In genomic region chr6:88444076-88444750, GRCm38 (mm10) we compare ENCODE assay signal across 31 mouse cellular contexts. TPM values are rescaled to one million over a fixed set of nuclear protein-coding genes. Genes with fewer than 3 reads are reported as not detected.
DNase-seq lines count a peak whose midpoint lies in the region; ATAC-seq and TF ChIP-seq lines count a peak whose summit lies in the region.
"Had no signal": no experiment of that assay in that cellular context is flagged by ENCODE, and none has a peak within 500 bp of the region (broad histone marks: within the 10 kb centered on the region; RNA-seq: fewer than 3 reads in every experiment).

No protein-coding gene starts in this region.

- TF ChIP-seq CTCF in stomach, postnatal 0 days (IDR thresholded peaks at IDR 0.05; ENCODE audit: low read depth): no peak

- H3K4me3 ChIP-seq in kidney, embryonic 14.5 days (ENCODE audit: low read length): no peak overlapping the region
- no peak overlapping the region for H3K4me3 ChIP-seq in liver, embryonic 13.5 days (replicated peaks)
- no peak overlapping the region for H3K4me3 ChIP-seq in stomach, postnatal 0 days (ENCODE audit: low read depth, low read length)
- H3K4me3 ChIP-seq in forebrain, embryonic 15.5 days: no peak overlapping the region
- H3K4me3 ChIP-seq: forebrain, embryonic 13.5 days; heart, adult 2 months; heart, embryonic 12.5 days; hindbrain, embryonic 13.5 days; limb, embryonic 15.5 days; lung, embryonic 15.5 days had no signal

- H3K9me3 ChIP-seq in kidney, embryonic 14.5 days (ENCODE audit: control insufficient read depth, low read length): no peaks in the 10 kb centered on the region
- no peaks in the 10 kb centered on the region for H3K9me3 ChIP-seq in liver, embryonic 13.5 days (replicated peaks)
- no peaks in the 10 kb centered on the region for H3K9me3 ChIP-seq in stomach, postnatal 0 days (ENCODE audit: control insufficient read depth, low read length)
- no peaks in the 10 kb centered on the region for H3K9me3 ChIP-seq in forebrain, embryonic 15.5 days
- H3K9me3 ChIP-seq: embryonic facial prominence, embryonic 10.5 days; embryonic facial prominence, embryonic 15.5 days; forebrain, embryonic 13.5 days; heart, embryonic 12.5 days; hindbrain, embryonic 13.5 days; limb, embryonic 10.5 days; limb, embryonic 15.5 days; lung, embryonic 15.5 days had no signal

- H3K27ac ChIP-seq in kidney, embryonic 14.5 days (ENCODE audit: low read depth, low read length): no peak overlapping the region
- H3K27ac ChIP-seq in liver, embryonic 13.5 days: peak overlapping the region; percentile 3; the same call in 1 of the 2 replicates
- no peak overlapping the region for H3K27ac ChIP-seq in stomach, postnatal 0 days (replicated peaks)
- H3K27ac ChIP-seq in forebrain, embryonic 15.5 days (replicated peaks): no peak overlapping the region
- H3K27ac ChIP-seq: embryonic facial prominence, embryonic 10.5 days; embryonic facial prominence, embryonic 15.5 days; forebrain, embryonic 13.5 days; heart, adult 2 months; hindbrain, embryonic 13.5 days; limb, embryonic 10.5 days; limb, embryonic 15.5 days; lung, embryonic 15.5 days had no signal

- H3K9ac ChIP-seq in kidney, embryonic 14.5 days (ENCODE audit: low read depth, low read length): no peak overlapping the region
- no peak overlapping the region for H3K9ac ChIP-seq in liver, embryonic 13.5 days
- no peak overlapping the region for H3K9ac ChIP-seq in stomach, postnatal 0 days (ENCODE audit: low read length)
- no peak overlapping the region for H3K9ac ChIP-seq in forebrain, embryonic 15.5 days (replicated peaks)
- H3K9ac ChIP-seq: embryonic facial prominence, embryonic 15.5 days; forebrain, embryonic 13.5 days; heart, embryonic 12.5 days; hindbrain, embryonic 13.5 days; limb, embryonic 15.5 days; lung, embryonic 15.5 days had no signal

- 77% methylated on average over 7 of the region's 7 CpGs for WGBS in kidney, embryonic 14.5 days
- WGBS in liver, embryonic 13.5 days (ENCODE audit: insufficient replicate concordance): 74% methylated on average over 7 of the region's 7 CpGs
- 61% methylated on average over 7 of the region's 7 CpGs for WGBS in stomach, postnatal 0 days
- 90% methylated on average over 7 of the region's 7 CpGs for WGBS in forebrain, embryonic 15.5 days

- no peaks in the 10 kb centered on the region for H3K36me3 ChIP-seq in kidney, embryonic 14.5 days (ENCODE audit: control insufficient read depth, insufficient read depth, low read length)
- H3K36me3 ChIP-seq in liver, embryonic 13.5 days: no peaks in the 10 kb centered on the region
- no peaks in the 10 kb centered on the region for H3K36me3 ChIP-seq in stomach, postnatal 0 days (ENCODE audit: control insufficient read depth, insufficient read depth, low read length)
- H3K36me3 ChIP-seq in forebrain, embryonic 15.5 days: no peaks in the 10 kb centered on the region
- H3K36me3 ChIP-seq: embryonic facial prominence, embryonic 10.5 days; embryonic facial prominence, embryonic 15.5 days; heart, embryonic 12.5 days; hindbrain, embryonic 13.5 days; limb, embryonic 10.5 days; limb, embryonic 15.5 days; lung, embryonic 15.5 days had no signal

- no peak for TF ChIP-seq EP300 in stomach, postnatal 0 days (optimal IDR thresholded peaks at IDR 0.05)

- peak; percentile 39 for DNase-seq in kidney, adult 11 months
- DNase-seq in kidney, postnatal 36 days: peak; percentile 59 to 60
- no peak for DNase-seq in kidney, postnatal 4 days
- DNase-seq in liver, embryonic 13.5 days: no peak
- DNase-seq in stomach, postnatal 0 days (ENCODE audit: low spot score): peak; percentile 27
- DNase-seq in heart, adult 18-20 months: no peak
- DNase-seq: adrenal gland, adult 8-10 months; cerebellum, adult 8-10 months; cerebellum, postnatal 25 days; gastrocnemius, postnatal 25 days; heart, adult 2 months; heart, postnatal 4 days; kidney, postnatal 10 days; layer of hippocampus, adult 9-11 months; lung, postnatal 36 days; right cerebral cortex, postnatal 4 days; thymus, postnatal 4 days had no signal

- no peak for ATAC-seq in kidney, embryonic 14.5 days (ENCODE audit: low FRiP score, low TSS enrichment)
- no peak for ATAC-seq in liver, embryonic 13.5 days (ENCODE audit: low read depth)
- peak; percentile 57 for ATAC-seq in stomach, postnatal 0 days (ENCODE audit: low FRiP score, low TSS enrichment)
- ATAC-seq in forebrain, embryonic 15.5 days (replicated peaks): no peak
- ATAC-seq: activated CD4-positive, CD25-positive, alpha-beta regulatory T cell, adult 4 months; forebrain, embryonic 13.5 days; midbrain, embryonic 16.5 days had no signal

- no peaks in the 10 kb centered on the region for H3K27me3 ChIP-seq in kidney, embryonic 14.5 days (ENCODE audit: control insufficient read depth, insufficient read depth, low read length)
- no peaks in the 10 kb centered on the region for H3K27me3 ChIP-seq in liver, embryonic 13.5 days
- no peaks in the 10 kb centered on the region for H3K27me3 ChIP-seq in stomach, postnatal 0 days (ENCODE audit: control insufficient read depth, insufficient read depth, low read length)
- H3K27me3 ChIP-seq in forebrain, embryonic 15.5 days: no peaks in the 10 kb centered on the region
- H3K27me3 ChIP-seq: CH12.LX; embryonic facial prominence, embryonic 15.5 days; limb, embryonic 15.5 days; lung, embryonic 15.5 days had no signal

- peaks cover 4% of the 10 kb centered on the region; the same call in 1 of the 2 replicates for H3K4me1 ChIP-seq in kidney, embryonic 14.5 days (ENCODE audit: control insufficient read depth, insufficient read depth, low read length)
- peaks cover 38% of the 10 kb centered on the region for H3K4me1 ChIP-seq in liver, embryonic 13.5 days (replicated peaks)
- no peaks in the 10 kb centered on the region; the same call in 1 of the 2 replicates for H3K4me1 ChIP-seq in stomach, postnatal 0 days (replicated peaks; ENCODE audit: control insufficient read depth, insufficient read depth)
- H3K4me1 ChIP-seq in forebrain, embryonic 15.5 days: peaks cover 10% of the 10 kb centered on the region

- no peak overlapping the region for H3K4me2 ChIP-seq in kidney, embryonic 14.5 days (replicated peaks; ENCODE audit: low read depth, low read length)
- H3K4me2 ChIP-seq in liver, embryonic 13.5 days: no peak overlapping the region
- no peak overlapping the region for H3K4me2 ChIP-seq in stomach, postnatal 0 days (replicated peaks; ENCODE audit: low read depth)
- H3K4me2 ChIP-seq in forebrain, embryonic 15.5 days (replicated peaks): no peak overlapping the region
- H3K4me2 ChIP-seq: embryonic facial prominence, embryonic 15.5 days; forebrain, embryonic 13.5 days; heart, embryonic 12.5 days; hindbrain, embryonic 13.5 days; limb, embryonic 15.5 days; lung, embryonic 15.5 days; midbrain, embryonic 11.5 days had no signal

RNA-seq across cellular contexts. Expression of gene Eefsec, which starts 2.1 kb away (rescaled TPM):
- polyA plus RNA-seq in kidney, embryonic 14.5 days (2014; fragmentation: Nextera tagmentation; extraction: Ambion mirVana): 49.1 and 49.3 TPM in 2 replicates
- 22.8 and 23.1 TPM in 2 replicates for polyA plus RNA-seq in liver, embryonic 13.5 days (2015; fragmentation: Nextera tagmentation; extraction: Ambion mirVana)
- 19.5 and 20.6 TPM in 2 replicates for polyA plus RNA-seq in stomach, postnatal 0 days (2015; fragmentation: Nextera tagmentation; extraction: Ambion mirVana)
- 1 to 10 TPM; 8.5 to 8.9 TPM for total RNA-seq in heart, adult 18-20 months (2021)
- 32.7 and 34.1 TPM in 2 replicates for polyA plus RNA-seq in forebrain, embryonic 15.5 days (2015; fragmentation: Nextera tagmentation; extraction: Ambion mirVana)

RNA-seq across cellular contexts. Expression of gene Ruvbl1, which starts 21.0 kb away (rescaled TPM):
- 184 and 185 TPM in 2 replicates for polyA plus RNA-seq in kidney, embryonic 14.5 days (2014; fragmentation: Nextera tagmentation; extraction: Ambion mirVana)
- 113 and 122 TPM in 2 replicates for polyA plus RNA-seq in liver, embryonic 13.5 days (2015; fragmentation: Nextera tagmentation; extraction: Ambion mirVana)
- 35.2 and 37.9 TPM in 2 replicates for polyA plus RNA-seq in stomach, postnatal 0 days (2015; fragmentation: Nextera tagmentation; extraction: Ambion mirVana)
- 10 to 100 TPM; 17.6 to 18.1 TPM for total RNA-seq in heart, adult 18-20 months (2021)
- 130 and 140 TPM in 2 replicates for polyA plus RNA-seq in forebrain, embryonic 15.5 days (2015; fragmentation: Nextera tagmentation; extraction: Ambion mirVana)

Comparison
In these comparisons a context has a peak if more than half of its experiments do, and no peak if none do; other contexts are left out.
1. DNase-seq: peak in kidney, adult 11 months (single experiment), kidney, postnatal 36 days (2 of 2) and stomach, postnatal 0 days (single experiment); none in kidney, postnatal 4 days (0 of 2), liver, embryonic 13.5 days (single experiment) and heart, adult 18-20 months (0 of 2).